Mouse (Mus musculus) ovary, adult 18-20 months (tissue): Measurements from ENCODE around the gene Sash1.

Source experiments
- DNase-seq: peaks from one replicate; pipeline ENCODE4 v3.0.0; 2022; ENCODE audit warnings: low spot score, mixed read lengths

The Sash1 gene

GRCm38 (mm10) chr10:8851625-8852024, 34.2 kb downstream of the Sash1 start:
- DNase-seq: no peak

- DNase-seq: no peak
Measured at GRCm38 (mm10) chr10:8847974-8848373, 37.9 kb downstream of the Sash1 start.

- no peak for DNase-seq
Measured at GRCm38 (mm10) chr10:8846258-8846657, 39.6 kb downstream of the Sash1 start.

- no peak for DNase-seq
Measured at GRCm38 (mm10) chr10:8845230-8845770, 40.6 kb downstream of the Sash1 start.

- DNase-seq: no peak
Measured at GRCm38 (mm10) chr10:8839956-8840355, 45.9 kb downstream of the Sash1 start.

GRCm38 (mm10) chr10:8833816-8834464, 51.9 kb downstream of the Sash1 start:
- DNase-seq: no peak

GRCm38 (mm10) chr10:8826303-8826702, 59.6 kb downstream of the Sash1 start:
- DNase-seq: no peak

- no peak for DNase-seq
Measured at GRCm38 (mm10) chr10:8825874-8826273, 60.0 kb downstream of the Sash1 start.

GRCm38 (mm10) chr10:8818066-8818465, 67.8 kb downstream of the Sash1 start:
- DNase-seq: no peak

- DNase-seq: no peak
Measured at GRCm38 (mm10) chr10:8813984-8814578, 71.8 kb downstream of the Sash1 start.

- no peak for DNase-seq
Measured at GRCm38 (mm10) chr10:8813259-8813658, 72.6 kb downstream of the Sash1 start.

- no peak for DNase-seq
Measured at GRCm38 (mm10) chr10:8812807-8813206, 73.1 kb downstream of the Sash1 start.

- DNase-seq: no peak
Measured at GRCm38 (mm10) chr10:8811261-8812039, 74.4 kb downstream of the Sash1 start.

GRCm38 (mm10) chr10:8810496-8810895, 75.4 kb downstream of the Sash1 start:
- no peak for DNase-seq

GRCm38 (mm10) chr10:8808383-8808782, 77.5 kb downstream of the Sash1 start:
- no peak for DNase-seq

- DNase-seq: no peak
Measured at GRCm38 (mm10) chr10:8807581-8807980, 78.3 kb downstream of the Sash1 start.

GRCm38 (mm10) chr10:8805402-8805801, 80.5 kb downstream of the Sash1 start:
- no peak for DNase-seq

- DNase-seq: no peak
Measured at GRCm38 (mm10) chr10:8804292-8804691, 81.6 kb downstream of the Sash1 start.

- no peak for DNase-seq
Measured at GRCm38 (mm10) chr10:8801719-8802347, 84.0 kb downstream of the Sash1 start.

GRCm38 (mm10) chr10:8801139-8801613, 84.7 kb downstream of the Sash1 start:
- DNase-seq: no peak

- no peak for DNase-seq
Measured at GRCm38 (mm10) chr10:8797826-8798225, 88.0 kb downstream of the Sash1 start.

- peak; percentile 49 for DNase-seq
Measured at GRCm38 (mm10) chr10:8795336-8795735, 90.5 kb downstream of the Sash1 start.
